Mouse (Mus musculus): ENCODE results near the gene Cacna1a.

GRCm38 (mm10) chr8:84365197-84365596 lies 23.0 kb upstream of the Cacna1a start:
- TF ChIP-seq GATA1 (IDR thresholded peaks at IDR 0.05; ENCODE audit: borderline replicate concordance, low read length) (no peak), FLI1 (IDR thresholded peaks at IDR 0.05; ENCODE audit: low read length) (no peak)
